Mouse (Mus musculus): Measurements from ENCODE around the gene Ppp1r16b. TPM values are rescaled to one million over a fixed set of nuclear protein-coding genes. Genes with fewer than 3 reads are reported as not detected.
A peak's percentile ranks its signal among the peaks of the same experiment; 100 is the strongest.

Gene Ppp1r16b
- polyA plus RNA-seq, 1 experiment: 22.2 TPM

GRCm38 (mm10) chr2:158628858-158629257, 36.3 kb upstream of the Ppp1r16b start:
- Histone ChIP-seq H3K4me3 (ENCODE audit: insufficient read depth, low read depth, low read length) (no peak overlapping the region), H3K36me3 (ENCODE audit: control insufficient read depth, insufficient read depth, low read length) (peaks cover 3% of the 10 kb centered on the region; the same call in 1 of the 2 replicates), H3K4me1 (ENCODE audit: control insufficient read depth, insufficient read depth, low read length) (peaks cover 4% of the 10 kb centered on the region; the same call in 1 of the 2 replicates), H3K27me3 (replicated peaks; ENCODE audit: control insufficient read depth, insufficient read depth, low read length) (no peaks in the 10 kb centered on the region), H3K27ac (ENCODE audit: insufficient read depth, low read depth, low read length) (no peak overlapping the region)
- TF ChIP-seq POLR2A (IDR thresholded peaks at IDR 0.05; ENCODE audit: low read depth, low read length) (no peak), CTCF (conservative IDR thresholded peaks at IDR 0.05; ENCODE audit: insufficient read depth, insufficient read length, low read depth, low read length) (no peak)
- DNase-seq: no peak
- 77% methylated on average over 3 of the region's 3 CpGs for WGBS

DNA sequence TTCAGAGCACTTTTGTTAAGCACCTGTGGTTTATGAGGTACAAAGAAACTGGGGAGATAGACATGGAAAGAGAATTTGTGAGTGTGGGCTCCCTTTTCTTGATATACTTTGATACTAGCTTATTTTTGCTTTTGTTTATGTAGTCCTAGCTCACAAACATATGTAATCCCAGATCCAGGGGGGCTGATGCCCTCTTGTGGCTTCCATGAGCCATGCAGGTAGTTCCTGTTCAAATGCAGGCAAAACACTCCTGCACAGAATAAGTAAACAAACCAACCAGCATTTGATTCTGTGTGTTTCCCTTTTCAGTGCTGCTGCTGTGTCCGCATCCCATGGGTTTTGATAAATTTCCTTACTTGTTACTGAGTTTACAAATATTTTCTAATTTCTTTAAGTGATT, 35.8 kb upstream of the Ppp1r16b start:
- WGBS: 76% methylated on average over 1 of the region's 1 CpGs
- peak; percentile 34 for DNase-seq
- Histone ChIP-seq H3K4me3 (ENCODE audit: insufficient read depth, low read depth, low read length) (no peak overlapping the region), H3K27ac (ENCODE audit: insufficient read depth, low read depth, low read length) (no peak overlapping the region), H3K4me1 (ENCODE audit: control insufficient read depth, insufficient read depth, low read length) (peaks cover 4% of the 10 kb centered on the region; the same call in 1 of the 2 replicates), H3K36me3 (ENCODE audit: control insufficient read depth, insufficient read depth, low read length) (peaks cover 3% of the 10 kb centered on the region; the same call in 1 of the 2 replicates), H3K27me3 (replicated peaks; ENCODE audit: control insufficient read depth, insufficient read depth, low read length) (no peaks in the 10 kb centered on the region)
- TF ChIP-seq CTCF (conservative IDR thresholded peaks at IDR 0.05; ENCODE audit: insufficient read depth, insufficient read length, low read depth, low read length) (peak; percentile 74), POLR2A (IDR thresholded peaks at IDR 0.05; ENCODE audit: low read depth, low read length) (no peak)

DNA sequence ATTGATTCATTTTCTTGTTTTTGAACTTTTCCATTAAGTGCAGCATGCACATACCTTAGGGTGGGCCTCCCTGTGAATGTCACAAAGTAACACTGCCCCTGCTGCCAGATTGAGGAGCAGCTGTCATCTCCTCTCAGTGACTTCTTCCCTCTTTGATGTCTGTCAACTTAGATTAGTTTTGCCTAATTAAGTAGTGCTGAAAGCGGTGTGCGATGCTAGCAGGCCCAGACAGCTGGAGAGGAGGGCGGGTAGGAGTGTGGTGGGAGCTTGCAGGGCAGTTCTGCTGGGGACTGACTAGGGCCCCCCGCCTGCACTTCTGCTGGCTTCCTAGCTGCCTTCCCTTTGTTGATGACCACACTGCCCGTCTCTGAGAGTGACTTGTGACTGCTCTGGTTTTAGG, 33.3 kb upstream of the Ppp1r16b start:
- TF ChIP-seq CTCF (conservative IDR thresholded peaks at IDR 0.05; ENCODE audit: insufficient read depth, insufficient read length, low read depth, low read length) (no peak), POLR2A (IDR thresholded peaks at IDR 0.05; ENCODE audit: low read depth, low read length) (no peak)
- H3K27me3 ChIP-seq (replicated peaks; ENCODE audit: control insufficient read depth, insufficient read depth, low read length): no peaks in the 10 kb centered on the region
- 92% methylated on average over 5 of the region's 5 CpGs for WGBS

DNA sequence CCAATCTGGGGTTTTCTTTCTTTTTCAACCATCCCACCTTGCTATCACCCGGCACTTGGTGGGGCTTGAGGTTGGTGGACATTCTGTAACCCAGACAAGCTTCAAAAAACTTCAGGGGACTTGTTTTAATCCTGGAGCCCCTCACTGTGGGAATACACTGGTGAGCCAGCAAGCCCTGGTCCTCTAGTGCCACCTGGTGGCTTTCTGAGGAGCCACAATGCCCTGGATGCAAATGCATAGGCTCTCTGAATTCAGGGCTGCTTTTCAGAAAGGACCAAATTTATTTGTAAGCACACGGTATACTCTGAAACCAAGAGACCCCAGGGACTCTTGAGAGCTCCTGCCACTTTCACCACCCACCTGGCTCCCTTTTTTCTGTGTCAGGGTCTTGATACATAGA, 23.3 kb upstream of the Ppp1r16b start:
- TF ChIP-seq CTCF (conservative IDR thresholded peaks at IDR 0.05; ENCODE audit: insufficient read depth, insufficient read length, low read depth, low read length): peak; percentile 87
- no peak for TF ChIP-seq POLR2A (IDR thresholded peaks at IDR 0.05; ENCODE audit: low read depth, low read length)
- Histone ChIP-seq H3K36me3 (ENCODE audit: control insufficient read depth, insufficient read depth, low read length) (no peaks in the 10 kb centered on the region), H3K27me3 (replicated peaks; ENCODE audit: control insufficient read depth, insufficient read depth, low read length) (no peaks in the 10 kb centered on the region), H3K4me3 (ENCODE audit: insufficient read depth, low read depth, low read length) (no peak overlapping the region), H3K27ac (ENCODE audit: insufficient read depth, low read depth, low read length) (no peak overlapping the region), H3K4me1 (ENCODE audit: control insufficient read depth, insufficient read depth, low read length) (no peaks in the 10 kb centered on the region)
- DNase-seq: peak; percentile 68
- 13% methylated on average over 2 of the region's 2 CpGs for WGBS

More for the DNA sequence above, 33.3 kb upstream of the Ppp1r16b start:
- Histone ChIP-seq H3K27ac (ENCODE audit: insufficient read depth, low read depth, low read length) (no peak overlapping the region), H3K4me3 (ENCODE audit: insufficient read depth, low read depth, low read length) (no peak overlapping the region), H3K36me3 (ENCODE audit: control insufficient read depth, insufficient read depth, low read length) (peaks cover 5% of the 10 kb centered on the region), H3K4me1 (ENCODE audit: control insufficient read depth, insufficient read depth, low read length) (no peaks in the 10 kb centered on the region)
- DNase-seq: no peak

- no peak overlapping the region for H3K4me3 ChIP-seq (ENCODE audit: insufficient read depth, low read depth, low read length)
- 94% methylated on average over 2 of the region's 2 CpGs for WGBS
- no peaks in the 10 kb centered on the region for H3K36me3 ChIP-seq (ENCODE audit: control insufficient read depth, insufficient read depth, low read length)
- DNase-seq: no peak
- TF ChIP-seq POLR2A (IDR thresholded peaks at IDR 0.05; ENCODE audit: low read depth, low read length): no peak
- TF ChIP-seq CTCF (conservative IDR thresholded peaks at IDR 0.05; ENCODE audit: insufficient read depth, insufficient read length, low read depth, low read length): no peak
- no peaks in the 10 kb centered on the region for H3K27me3 ChIP-seq (replicated peaks; ENCODE audit: control insufficient read depth, insufficient read depth, low read length)
- H3K4me1 ChIP-seq (ENCODE audit: control insufficient read depth, insufficient read depth, low read length): no peaks in the 10 kb centered on the region
- H3K27ac ChIP-seq (ENCODE audit: insufficient read depth, low read depth, low read length): no peak overlapping the region
Observed at GRCm38 (mm10) chr2:158642587-158642986, 22.6 kb upstream of the Ppp1r16b start.

GRCm38 (mm10) chr2:158643791-158644190, 21.4 kb upstream of the Ppp1r16b start:
- H3K36me3 ChIP-seq (ENCODE audit: control insufficient read depth, insufficient read depth, low read length): no peaks in the 10 kb centered on the region
- no peak overlapping the region for H3K4me3 ChIP-seq (ENCODE audit: insufficient read depth, low read depth, low read length)
- no peak for DNase-seq
- WGBS: 66% methylated on average over 3 of the region's 3 CpGs
- no peaks in the 10 kb centered on the region for H3K27me3 ChIP-seq (replicated peaks; ENCODE audit: control insufficient read depth, insufficient read depth, low read length)
- H3K27ac ChIP-seq (ENCODE audit: insufficient read depth, low read depth, low read length): no peak overlapping the region
- TF ChIP-seq POLR2A (IDR thresholded peaks at IDR 0.05; ENCODE audit: low read depth, low read length) (no peak), CTCF (conservative IDR thresholded peaks at IDR 0.05; ENCODE audit: insufficient read depth, insufficient read length, low read depth, low read length) (no peak)
- H3K4me1 ChIP-seq (ENCODE audit: control insufficient read depth, insufficient read depth, low read length): no peaks in the 10 kb centered on the region

GRCm38 (mm10) chr2:158651159-158651908, 13.9 kb upstream of the Ppp1r16b start:
- DNase-seq: no peak
- no peak overlapping the region for H3K27ac ChIP-seq (ENCODE audit: insufficient read depth, low read depth, low read length)
- H3K27me3 ChIP-seq (replicated peaks; ENCODE audit: control insufficient read depth, insufficient read depth, low read length): no peaks in the 10 kb centered on the region
- no peaks in the 10 kb centered on the region for H3K4me1 ChIP-seq (ENCODE audit: control insufficient read depth, insufficient read depth, low read length)
- TF ChIP-seq POLR2A (IDR thresholded peaks at IDR 0.05; ENCODE audit: low read depth, low read length) (no peak), CTCF (conservative IDR thresholded peaks at IDR 0.05; ENCODE audit: insufficient read depth, insufficient read length, low read depth, low read length) (no peak)
- H3K36me3 ChIP-seq (ENCODE audit: control insufficient read depth, insufficient read depth, low read length): no peaks in the 10 kb centered on the region
- no peak overlapping the region for H3K4me3 ChIP-seq (ENCODE audit: insufficient read depth, low read depth, low read length)
- 75% methylated on average over 7 of the region's 7 CpGs for WGBS

Data from kidney, adult 2 months (tissue).